In the genomic region with DNA sequence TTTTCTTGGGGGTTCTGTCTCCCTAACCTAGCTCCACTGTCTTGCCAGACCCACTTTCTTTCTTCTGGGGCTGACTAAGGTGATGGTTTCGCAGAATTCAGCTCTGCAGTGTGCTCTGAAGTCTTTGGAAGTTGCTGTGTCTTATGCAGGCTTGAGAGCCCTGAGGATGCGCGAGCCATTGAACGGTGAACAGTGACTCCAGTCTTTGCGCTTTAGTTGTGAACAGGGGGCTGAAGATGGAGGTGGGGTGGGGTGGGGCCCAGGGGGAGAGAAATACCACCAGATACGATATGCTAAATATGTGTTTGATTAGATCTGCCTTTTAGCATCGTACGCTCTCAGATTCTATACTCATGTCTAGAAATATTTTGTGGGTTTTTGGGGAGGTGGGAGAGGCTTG, we compare ENCODE assay signal across 9 mouse cellular contexts. TPM values are rescaled to one million over a fixed set of nuclear protein-coding genes. Genes with fewer than 3 reads are reported as not detected.
A peak's percentile ranks its signal among the peaks of the same experiment; 100 is the strongest.
DNase-seq lines count a peak whose midpoint lies in the region; ATAC-seq lines count a peak whose summit lies in the region.
"Had no signal": no experiment of that assay in that cellular context is flagged by ENCODE, and none has a peak within 500 bp of the region (broad histone marks: within the 10 kb centered on the region; RNA-seq: fewer than 3 reads in every experiment).

No protein-coding gene starts in this region.

- H3K9ac ChIP-seq in heart, embryonic 15.5 days = 0 out of 2 replicates have a peak overlapping the region, but pooled peaks have one; percentile 16
- H3K9ac ChIP-seq in hindbrain, embryonic 14.5 days = peak overlapping the region; percentile 31
- no peak overlapping the region; the same call in 1 of the 2 replicates for H3K9ac ChIP-seq in midbrain, embryonic 14.5 days (replicated peaks; ENCODE audit: low read length)

- peaks cover 74% of the 10 kb centered on the region for H3K4me1 ChIP-seq in heart, embryonic 15.5 days (replicated peaks)
- peaks cover 57% of the 10 kb centered on the region for H3K4me1 ChIP-seq in embryonic facial prominence, embryonic 10.5 days
- peaks cover 33% of the 10 kb centered on the region for H3K4me1 ChIP-seq in hindbrain, embryonic 14.5 days (replicated peaks; ENCODE audit: control insufficient read depth, insufficient read depth, low read length)
- peaks cover 12% of the 10 kb centered on the region; the same call in 1 of the 2 replicates for H3K4me1 ChIP-seq in midbrain, embryonic 14.5 days (ENCODE audit: control insufficient read depth, insufficient read depth, low read length)

- no peak for DNase-seq in heart, adult 18-20 months
- DNase-seq in embryonic facial prominence, embryonic 10.5 days (ENCODE audit: low spot score) = no peak
- no peak for DNase-seq in hindbrain, embryonic 14.5 days (ENCODE audit: low spot score)
- DNase-seq in midbrain, embryonic 14.5 days = no peak
- no peak for DNase-seq in cerebellum, adult 11-12 months
- DNase-seq in gastrocnemius, postnatal 25 days = no peak

- H3K27ac ChIP-seq in heart, embryonic 15.5 days = peak overlapping the region; percentile 97
- peak overlapping the region; percentile 67 for H3K27ac ChIP-seq in embryonic facial prominence, embryonic 10.5 days (replicated peaks)
- H3K27ac ChIP-seq in hindbrain, embryonic 14.5 days = peak overlapping the region; percentile 52
- H3K27ac ChIP-seq in midbrain, embryonic 14.5 days (replicated peaks; ENCODE audit: low read depth, low read length) = peak overlapping the region; percentile 60

- 80% methylated on average over 8 of the region's 8 CpGs for WGBS in heart, embryonic 15.5 days
- 85% methylated on average over 8 of the region's 8 CpGs for WGBS in embryonic facial prominence, embryonic 10.5 days
- 85% methylated on average over 8 of the region's 8 CpGs for WGBS in hindbrain, embryonic 14.5 days
- WGBS in midbrain, embryonic 14.5 days = 81% methylated on average over 8 of the region's 8 CpGs

- H3K4me2 ChIP-seq in heart, embryonic 15.5 days = peak overlapping the region; percentile 69
- H3K4me2 ChIP-seq in hindbrain, embryonic 14.5 days (replicated peaks) = peak overlapping the region; percentile 81
- peak overlapping the region; percentile 80 for H3K4me2 ChIP-seq in midbrain, embryonic 14.5 days (ENCODE audit: low read length)

- H3K27me3 ChIP-seq in heart, embryonic 15.5 days = no peaks in the 10 kb centered on the region
- H3K27me3 ChIP-seq in embryonic facial prominence, embryonic 10.5 days (replicated peaks; ENCODE audit: low read depth, poor library complexity, severe bottlenecking) = no peaks in the 10 kb centered on the region; the same call in 1 of the 2 replicates
- H3K27me3 ChIP-seq in hindbrain, embryonic 14.5 days (ENCODE audit: control insufficient read depth, insufficient read depth, low read length) = no peaks in the 10 kb centered on the region
- H3K27me3 ChIP-seq in midbrain, embryonic 14.5 days (ENCODE audit: control insufficient read depth, insufficient read depth, low read length) = no peaks in the 10 kb centered on the region

- no peaks in the 10 kb centered on the region for H3K9me3 ChIP-seq in heart, embryonic 15.5 days (replicated peaks)
- no peaks in the 10 kb centered on the region for H3K9me3 ChIP-seq in embryonic facial prominence, embryonic 10.5 days
- no peaks in the 10 kb centered on the region for H3K9me3 ChIP-seq in hindbrain, embryonic 14.5 days (ENCODE audit: control insufficient read depth, low read length)
- H3K9me3 ChIP-seq in midbrain, embryonic 14.5 days (ENCODE audit: control insufficient read depth, low read length) = no peaks in the 10 kb centered on the region
- H3K9me3 ChIP-seq: megakaryocyte, embryonic 14.5 days had no signal

- ATAC-seq in heart, embryonic 15.5 days (replicated peaks; ENCODE audit: insufficient number of reproducible peaks, insufficient read depth, low FRiP score, low read depth) = no peak
- no peak for ATAC-seq in hindbrain, embryonic 14.5 days (ENCODE audit: low FRiP score)
- ATAC-seq in midbrain, embryonic 14.5 days (ENCODE audit: low FRiP score, low TSS enrichment) = no peak
- ATAC-seq in inflammation-experienced regulatory T-cells, adult 6 months = no peak

- H3K36me3 ChIP-seq in heart, embryonic 15.5 days = peaks cover 4% of the 10 kb centered on the region; the same call in 1 of the 2 replicates
- peaks cover 34% of the 10 kb centered on the region for H3K36me3 ChIP-seq in embryonic facial prominence, embryonic 10.5 days (replicated peaks)
- no peaks in the 10 kb centered on the region for H3K36me3 ChIP-seq in hindbrain, embryonic 14.5 days (replicated peaks; ENCODE audit: control insufficient read depth, insufficient read depth)
- 0 out of 2 replicates have a peak, but pooled peaks cover 3% of the 10 kb centered on the region for H3K36me3 ChIP-seq in midbrain, embryonic 14.5 days (ENCODE audit: control insufficient read depth, insufficient read depth, low read length)

- peak overlapping the region; percentile 84 for H3K4me3 ChIP-seq in heart, embryonic 15.5 days
- peak overlapping the region; percentile 80 for H3K4me3 ChIP-seq in embryonic facial prominence, embryonic 10.5 days
- H3K4me3 ChIP-seq in hindbrain, embryonic 14.5 days (replicated peaks; ENCODE audit: low read length) = peak overlapping the region; percentile 82
- peak overlapping the region; percentile 75 for H3K4me3 ChIP-seq in midbrain, embryonic 14.5 days (replicated peaks; ENCODE audit: low read depth, low read length)

RNA-seq across cellular contexts. Expression of gene Rhoq, which starts 2.2 kb away (rescaled TPM):
- polyA plus RNA-seq in heart, embryonic 15.5 days (2015; fragmentation: Nextera tagmentation; extraction: Ambion mirVana) = 19.8 and 20.9 TPM in 2 replicates
- 100 to 1,000 TPM; 116 to 125 TPM for total RNA-seq in heart, adult 18-20 months (2021)
- polyA plus RNA-seq in embryonic facial prominence, embryonic 10.5 days (2016; fragmentation: Nextera tagmentation; extraction: Ambion mirVana) = 11.9 and 13.1 TPM in 2 replicates
- 10.7 and 11.5 TPM in 2 replicates for polyA plus RNA-seq in hindbrain, embryonic 14.5 days (2014; fragmentation: Nextera tagmentation; extraction: Ambion mirVana)
- polyA plus RNA-seq in midbrain, embryonic 14.5 days (2014; fragmentation: Nextera tagmentation; extraction: Ambion mirVana) = 7.4 and 9.6 TPM in 2 replicates
- 100 to 1,000 TPM; 197 to 201 TPM for total RNA-seq in gastrocnemius, postnatal 25 days (2021)
- 1 to 10 TPM; 3.0 to 4.8 (median 3.8) TPM for polyA plus RNA-seq in inflammation-experienced regulatory T-cells, adult 6 months (2017; shearing (Covaris generic))

RNA-seq across cellular contexts. Expression of gene Atp6v1e2, which starts 17.4 kb away (rescaled TPM):
- polyA plus RNA-seq in heart, embryonic 15.5 days (2015; fragmentation: Nextera tagmentation; extraction: Ambion mirVana) = 0.13 TPM in 1 of 2 replicates, not detected in the other
- not detected for total RNA-seq in heart, adult 18-20 months (2021)
- polyA plus RNA-seq in embryonic facial prominence, embryonic 10.5 days (2016; fragmentation: Nextera tagmentation; extraction: Ambion mirVana) = not detected in 2 replicates
- not detected in 2 replicates for polyA plus RNA-seq in hindbrain, embryonic 14.5 days (2014; fragmentation: Nextera tagmentation; extraction: Ambion mirVana)
- polyA plus RNA-seq in midbrain, embryonic 14.5 days (2014; fragmentation: Nextera tagmentation; extraction: Ambion mirVana) = not detected in 2 replicates
- total RNA-seq in gastrocnemius, postnatal 25 days (2021) = not detected
- not detected for polyA plus RNA-seq in inflammation-experienced regulatory T-cells, adult 6 months (2017; shearing (Covaris generic))

RNA-seq across cellular contexts. Expression of gene Tmem247, which starts 48.0 kb away (rescaled TPM):
- not detected in 2 replicates for polyA plus RNA-seq in heart, embryonic 15.5 days (2015; fragmentation: Nextera tagmentation; extraction: Ambion mirVana)
- total RNA-seq in heart, adult 18-20 months (2021) = not detected
- polyA plus RNA-seq in embryonic facial prominence, embryonic 10.5 days (2016; fragmentation: Nextera tagmentation; extraction: Ambion mirVana) = not detected in 2 replicates
- not detected in 2 replicates for polyA plus RNA-seq in hindbrain, embryonic 14.5 days (2014; fragmentation: Nextera tagmentation; extraction: Ambion mirVana)
- polyA plus RNA-seq in midbrain, embryonic 14.5 days (2014; fragmentation: Nextera tagmentation; extraction: Ambion mirVana) = not detected in 2 replicates
- total RNA-seq in gastrocnemius, postnatal 25 days (2021) = not detected
- polyA plus RNA-seq in inflammation-experienced regulatory T-cells, adult 6 months (2017; shearing (Covaris generic)) = not detected
